Mouse (Mus musculus): ENCODE measurements around the gene Gm10198.

DNA sequence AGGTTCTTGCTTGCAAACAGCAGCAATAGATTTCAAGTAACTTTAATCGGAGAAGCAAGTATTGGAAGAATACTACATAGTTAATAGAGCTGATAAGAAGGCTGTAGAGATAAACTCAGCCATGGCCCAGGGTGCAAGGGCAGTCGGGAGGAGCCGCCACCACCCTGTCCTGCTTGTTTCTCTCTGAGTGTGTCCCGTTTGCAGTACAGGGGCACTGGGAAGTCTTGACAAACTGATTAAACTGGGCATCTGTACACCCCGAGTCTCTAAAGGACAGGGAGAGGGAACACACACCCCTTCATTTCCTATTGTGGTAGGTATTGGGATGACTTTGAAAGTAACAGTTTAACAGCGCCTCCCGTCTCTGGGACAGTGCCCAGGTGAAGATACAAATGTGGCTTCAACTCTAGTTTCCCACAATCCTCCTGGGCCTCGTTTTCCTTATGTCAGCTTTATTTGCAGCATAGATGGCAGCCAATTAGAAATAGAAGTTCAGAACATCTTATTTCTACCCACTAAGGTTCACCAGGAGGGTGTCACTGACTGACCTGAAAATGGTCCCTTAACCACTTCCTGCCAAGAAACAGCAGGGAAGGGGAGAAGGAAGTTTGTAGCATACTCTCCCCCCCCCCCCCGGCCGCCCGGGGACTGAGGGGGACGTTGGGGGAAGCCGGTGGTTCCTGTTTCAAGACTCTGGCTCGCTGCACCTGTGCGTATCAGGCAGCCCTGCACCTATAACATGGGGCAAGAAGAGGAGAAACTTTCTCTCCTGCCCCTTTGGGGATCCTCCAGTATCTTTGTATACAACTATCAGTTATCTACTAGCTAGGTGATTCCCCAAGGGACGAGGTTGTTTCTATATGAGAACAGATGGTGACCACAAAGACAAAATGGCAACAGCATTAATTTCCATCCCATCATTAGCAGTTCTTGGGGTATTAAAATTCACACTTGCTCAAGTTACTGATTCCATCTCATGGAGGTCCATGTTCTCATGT is 41.9 kb downstream of the Gm10198 start:
- TF ChIP-seq EP300 (IDR thresholded peaks at IDR 0.05) (no peak), CTCF (IDR thresholded peaks at IDR 0.05) (no peak)
